Mouse (Mus musculus) R1 (cell line): ENCODE measurements around the gene Olfr1141.

Experiments
- DNase-seq: peaks from one replicate; pipeline ENCODE4 v3.0.0-alpha.2; 2018; ENCODE audit warnings: low read depth, low spot score

Gene Olfr1141

DNA sequence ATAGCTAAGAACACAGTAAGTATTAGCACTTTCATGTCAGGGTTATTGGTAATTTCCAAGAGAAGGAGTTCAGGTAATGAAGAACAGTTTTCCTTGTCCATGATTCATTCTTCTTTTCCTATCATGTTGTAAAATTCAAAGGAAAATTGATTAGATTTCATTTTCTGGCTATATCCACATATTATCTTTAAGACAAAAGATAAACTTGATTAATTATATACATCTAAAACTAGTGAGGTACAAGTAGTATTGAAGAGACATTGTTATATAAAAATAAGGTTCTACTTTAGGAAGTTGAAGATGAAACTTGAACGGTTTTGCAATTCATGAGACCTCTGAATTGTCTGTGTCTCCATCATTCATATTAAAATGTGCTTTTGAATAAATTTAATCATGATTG, at the start of gene Olfr1141:
Gene Olfr1141 (minus strand): TSS at position 101 of the 400 bp plus-strand sequence.
- no peak for DNase-seq

DNA sequence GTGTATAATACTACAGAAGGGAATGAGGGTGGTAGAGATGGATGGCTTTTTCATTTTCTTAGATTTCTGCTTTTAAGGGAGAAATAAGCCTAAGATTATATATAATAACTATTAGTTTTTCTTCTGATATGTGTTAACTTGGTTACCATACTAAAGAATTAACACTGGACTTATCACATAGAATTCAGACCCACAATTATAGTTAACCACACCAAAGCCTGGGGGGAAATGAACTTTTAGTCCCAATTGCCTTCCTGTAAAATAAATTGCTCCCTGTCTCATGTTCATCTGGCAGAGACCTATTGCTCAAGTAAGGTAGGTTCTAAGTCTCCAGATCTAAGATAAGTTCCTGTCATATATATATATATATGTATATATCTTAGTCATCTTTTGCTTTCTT, 46.5 kb upstream of the Olfr1141 start, which contains the start of gene Olfr1143:
Gene Olfr1143 (plus strand): TSS at position 301 of the 400 bp plus-strand sequence.
- DNase-seq = no peak

DNA sequence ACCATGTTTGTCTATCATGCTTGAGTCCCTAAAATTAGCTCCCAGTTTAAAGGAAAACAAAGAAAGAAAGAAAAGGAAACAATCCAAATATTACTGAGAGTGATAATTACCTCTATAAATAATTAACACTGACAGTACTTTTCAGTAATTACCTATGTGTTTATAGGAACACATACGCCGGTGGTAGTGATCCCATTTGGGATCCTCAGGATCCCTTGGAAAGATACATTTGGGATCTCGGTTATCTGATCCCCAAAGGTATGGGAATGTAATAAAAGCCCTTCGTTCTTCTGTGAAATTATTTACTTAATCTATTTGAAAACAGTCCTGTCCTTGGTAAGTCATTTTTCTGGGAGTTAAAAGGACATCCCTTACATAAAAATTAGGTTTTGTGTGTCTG, 25.4 kb upstream of the Olfr1141 start, which contains the start of gene Olfr152:
Gene Olfr152 (plus strand): TSS at position 301 of the 400 bp plus-strand sequence.
- DNase-seq = no peak

DNA sequence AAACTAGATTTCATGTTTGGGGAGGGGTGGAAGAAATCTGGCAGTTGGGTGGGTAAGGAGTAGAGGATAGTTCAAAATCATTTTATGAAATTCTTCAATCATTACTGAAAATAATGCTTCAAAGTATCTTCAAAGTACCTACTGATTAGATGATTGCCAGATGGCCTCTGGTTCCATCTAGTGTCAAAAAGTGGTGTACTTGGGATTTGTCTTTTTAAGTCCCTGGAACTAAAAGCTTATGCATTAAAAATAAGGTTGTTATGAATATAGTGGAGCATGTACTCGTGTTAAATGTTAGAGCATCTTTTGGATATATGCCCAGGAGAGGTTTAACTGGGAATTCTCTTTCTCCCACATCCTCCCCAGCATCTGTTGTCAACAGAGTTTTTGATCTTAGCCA, 22.4 kb upstream of the Olfr1141 start:
- no peak for DNase-seq

DNA sequence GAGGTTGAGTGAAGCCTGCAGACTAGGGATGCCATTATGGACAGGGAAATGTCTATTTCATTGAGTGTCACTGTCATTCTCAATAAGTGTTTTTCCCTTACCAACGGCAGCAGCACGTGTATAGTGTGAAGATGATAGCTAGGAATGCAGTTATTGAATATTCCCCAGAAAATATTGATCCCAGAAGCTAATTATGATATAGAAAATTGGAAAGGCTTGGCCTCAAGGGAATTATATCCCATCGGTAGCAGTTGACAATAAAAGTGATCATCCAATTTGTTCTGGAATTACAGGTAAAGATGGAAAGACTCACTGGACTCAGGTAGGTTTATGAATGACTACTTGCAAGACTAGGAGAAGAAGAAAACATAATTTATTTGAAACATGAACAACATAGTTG, 10.3 kb downstream of the Olfr1141 start, which contains the start of gene Olfr1140:
Gene Olfr1140 (plus strand): TSS at position 301 of the 400 bp plus-strand sequence.
- no peak for DNase-seq

DNA sequence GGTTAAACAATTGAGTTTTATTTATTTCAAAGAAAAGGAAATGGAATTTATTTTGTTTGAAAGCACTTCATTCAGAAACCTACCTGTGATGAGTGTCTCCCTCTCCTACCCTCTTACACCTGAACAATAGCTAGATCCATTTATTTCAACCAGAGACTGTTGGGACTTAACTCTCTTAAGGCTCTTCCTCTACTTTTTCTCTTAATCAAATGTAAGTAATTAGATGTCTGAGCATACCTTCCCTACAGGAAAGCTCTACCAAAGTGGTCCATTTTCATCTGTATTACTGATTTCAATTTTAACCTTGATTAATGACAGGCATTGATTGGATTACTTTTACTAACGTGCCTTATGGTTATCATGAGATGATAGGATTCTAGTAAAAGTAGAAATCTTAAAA, 13.9 kb downstream of the Olfr1141 start, which contains the start of gene Olfr1138:
Gene Olfr1138 (minus strand): TSS at position 101 of the 400 bp plus-strand sequence.
- DNase-seq = no peak

DNA sequence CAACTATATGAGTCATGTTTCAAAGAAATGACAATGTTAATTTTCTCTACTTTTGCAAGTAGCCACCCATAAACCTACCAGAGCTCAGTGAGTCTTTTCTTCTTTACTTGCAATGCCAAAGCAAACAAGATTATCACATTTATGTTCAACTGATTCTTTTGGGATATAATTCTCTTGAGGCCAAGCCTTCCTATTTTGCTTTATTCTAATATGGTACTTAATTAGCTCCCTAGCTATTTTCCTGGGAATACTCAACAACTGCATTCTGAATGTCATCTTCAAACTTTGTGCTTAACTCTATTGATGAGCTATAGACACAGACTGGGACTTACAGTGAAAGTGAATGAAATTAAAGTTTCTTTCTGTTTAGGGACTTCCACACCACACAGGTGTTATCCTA, 40.7 kb downstream of the Olfr1141 start, which contains the start of gene Olfr1137:
Gene Olfr1137 (minus strand): TSS at position 101 of the 400 bp plus-strand sequence.
- DNase-seq = no peak
